Comparison of ENCODE assay signal across 22 mouse cellular contexts in genomic region chr14:50478406-50478805, GRCm38 (mm10). TPM values are rescaled to one million over a fixed set of nuclear protein-coding genes. Genes with fewer than 3 reads are reported as not detected.
"Had no signal": no experiment of that assay in that cellular context is flagged by ENCODE, and none has a peak within 500 bp of the region (broad histone marks: within the 10 kb centered on the region; RNA-seq: fewer than 3 reads in every experiment).

No protein-coding gene starts in this region.

- H3K36me3 ChIP-seq: lung, embryonic 15.5 days; midbrain, embryonic 13.5 days; midbrain, embryonic 15.5 days; neural tube, embryonic 12.5 days; stomach, embryonic 15.5 days had no signal

- DNase-seq: lung, adult 2 months; lung, postnatal 14 days; lung, postnatal 36 days; right cerebral cortex, postnatal 14 days; thymus, adult 2 months; thymus, postnatal 25 days; thymus, postnatal 4 days had no signal

- H3K27ac ChIP-seq: lung, embryonic 15.5 days; macrophage; midbrain, embryonic 13.5 days; midbrain, embryonic 15.5 days; neural tube, embryonic 12.5 days; stomach, embryonic 15.5 days; stomach, postnatal 0 days had no signal

- H3K4me1 ChIP-seq: lung, embryonic 15.5 days; megakaryocyte, embryonic 14.5 days; midbrain, embryonic 13.5 days; midbrain, embryonic 15.5 days; neural tube, embryonic 12.5 days; stomach, embryonic 15.5 days had no signal

- H3K4me3 ChIP-seq: lung, embryonic 15.5 days; megakaryocyte, embryonic 14.5 days; midbrain, embryonic 13.5 days; midbrain, embryonic 15.5 days; neural tube, embryonic 12.5 days; stomach, embryonic 15.5 days had no signal

- H3K27me3 ChIP-seq: lung, embryonic 15.5 days; megakaryocyte, embryonic 14.5 days; midbrain, embryonic 13.5 days; midbrain, embryonic 15.5 days; neural tube, embryonic 12.5 days; stomach, embryonic 15.5 days had no signal

RNA-seq across cellular contexts. Expression of gene Olfr741, which starts 5.9 kb away (rescaled TPM):
- polyA plus RNA-seq: lung, adult 2 months; lung, embryonic 15.5 days; lung, postnatal 0 days; macrophage; midbrain, embryonic 11.5 days; midbrain, embryonic 13.5 days; midbrain, embryonic 15.5 days; midbrain, postnatal 0 days; neural tube, embryonic 12.5 days; neural tube, embryonic 14.5 days; spleen, adult 2 months; stomach, embryonic 15.5 days; stomach, postnatal 0 days; testis, adult 2 months; thymus, adult 2 months; urinary bladder, adult 2 months had no signal

RNA-seq across cellular contexts. Expression of gene Olfr742, which starts 25.0 kb away (rescaled TPM):
- polyA plus RNA-seq: lung, adult 2 months; lung, embryonic 15.5 days; lung, postnatal 0 days; macrophage; midbrain, embryonic 11.5 days; midbrain, embryonic 13.5 days; midbrain, embryonic 15.5 days; midbrain, postnatal 0 days; neural tube, embryonic 12.5 days; neural tube, embryonic 14.5 days; spleen, adult 2 months; stomach, embryonic 15.5 days; stomach, postnatal 0 days; testis, adult 2 months; thymus, adult 2 months; urinary bladder, adult 2 months had no signal

RNA-seq across cellular contexts. Expression of gene Olfr740, which starts 33.1 kb away (rescaled TPM):
- polyA plus RNA-seq: lung, adult 2 months; lung, embryonic 15.5 days; lung, postnatal 0 days; macrophage; midbrain, embryonic 11.5 days; midbrain, embryonic 13.5 days; midbrain, embryonic 15.5 days; midbrain, postnatal 0 days; neural tube, embryonic 12.5 days; neural tube, embryonic 14.5 days; spleen, adult 2 months; stomach, embryonic 15.5 days; stomach, postnatal 0 days; testis, adult 2 months; thymus, adult 2 months; urinary bladder, adult 2 months had no signal

RNA-seq across cellular contexts. Expression of gene Olfr743, which starts 43.2 kb away (rescaled TPM):
- polyA plus RNA-seq: lung, adult 2 months; lung, embryonic 15.5 days; lung, postnatal 0 days; macrophage; midbrain, embryonic 11.5 days; midbrain, embryonic 13.5 days; midbrain, embryonic 15.5 days; midbrain, postnatal 0 days; neural tube, embryonic 12.5 days; neural tube, embryonic 14.5 days; spleen, adult 2 months; stomach, embryonic 15.5 days; stomach, postnatal 0 days; thymus, adult 2 months; urinary bladder, adult 2 months had no signal

RNA-seq across cellular contexts. Expression of gene Olfr739, which starts 60.0 kb away (rescaled TPM):
- polyA plus RNA-seq: lung, adult 2 months; lung, embryonic 15.5 days; lung, postnatal 0 days; macrophage; midbrain, embryonic 11.5 days; midbrain, embryonic 13.5 days; midbrain, embryonic 15.5 days; midbrain, postnatal 0 days; neural tube, embryonic 12.5 days; neural tube, embryonic 14.5 days; spleen, adult 2 months; stomach, embryonic 15.5 days; stomach, postnatal 0 days; testis, adult 2 months; thymus, adult 2 months; urinary bladder, adult 2 months had no signal
